Mouse (Mus musculus) lung, postnatal 0 days (tissue): ENCODE data around the gene Pou5f1.

ENCODE experiments used
- CTCF ChIP-seq: IDR thresholded peaks from 2 replicates; pipeline ENCODE4 v1.5.1; 2016; ENCODE audit warnings: antibody characterized with exemption, mild to moderate bottlenecking
- EP300 ChIP-seq: IDR thresholded peaks from 2 replicates; pipeline ENCODE4 v1.6.1; 2016; ENCODE audit warnings: antibody characterized with exemption, mild to moderate bottlenecking, control low read depth

DNA sequence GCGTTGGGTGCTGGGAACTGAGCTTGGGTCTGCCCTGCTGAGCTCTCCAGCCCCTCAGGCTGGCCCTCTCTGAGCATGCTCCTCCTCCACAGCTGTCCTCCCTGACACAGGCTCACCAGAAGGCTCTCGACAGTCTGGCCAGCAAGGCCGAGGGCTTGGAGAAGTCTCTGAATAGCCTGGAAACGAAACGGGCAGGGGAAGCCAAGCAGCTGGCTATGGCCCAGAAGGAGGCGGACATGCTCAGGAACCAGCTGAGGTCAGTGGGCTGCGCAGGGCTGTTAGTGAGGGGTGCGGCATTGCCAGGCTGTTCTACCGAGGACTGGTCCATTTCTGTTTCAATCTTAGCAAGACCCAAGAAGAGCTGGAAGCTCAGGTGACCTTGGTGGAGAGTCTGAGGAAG is 18.5 kb downstream of the Pou5f1 start:
- TF ChIP-seq CTCF (no peak), EP300 (no peak)
